Mouse (Mus musculus) midbrain, embryonic 14.5 days (tissue): ENCODE data around the gene Rest. TPM values are rescaled to one million over a fixed set of nuclear protein-coding genes. Genes with fewer than 3 reads are reported as not detected.

Experiments
- ATAC-seq: fragments of 200-750 bp; cut with Nextera tagmentation; 2 replicates; pipeline ENCODE4 v1.8.0; 2017; ENCODE audit warnings: moderate number of reproducible peaks, moderate library complexity; ENCODE audit not compliant: low FRiP score, low TSS enrichment
- DNase-seq: peaks from one replicate; pipeline ENCODE4 v3.0.0-alpha.2; 2015
- H3K27ac ChIP-seq: fragments of 300-500 bp; sonication (generic); replicated peaks from 2 replicates; pipeline ENCODE4 v1.5.1; 2014; ENCODE audit warnings: mild to moderate bottlenecking, low read depth, low read length, moderate library complexity
- H3K27me3 ChIP-seq: fragments of 300-500 bp; sonication (generic); 2 replicates; pipeline ENCODE4 v1.6.1; 2014; ENCODE audit warnings: low read length, control low read depth, mixed read lengths; ENCODE audit not compliant: control insufficient read depth, insufficient read depth
- H3K36me3 ChIP-seq: fragments of 300-500 bp; sonication (generic); 2 replicates; pipeline ENCODE4 v1.6.1; 2014; ENCODE audit warnings: low read length, control low read depth; ENCODE audit not compliant: control insufficient read depth, insufficient read depth
- H3K4me1 ChIP-seq: fragments of 300-500 bp; sonication (generic); 2 replicates; pipeline ENCODE4 v1.6.1; 2014; ENCODE audit warnings: mild to moderate bottlenecking, antibody characterized with exemption, low read length, control low read depth; ENCODE audit not compliant: control insufficient read depth, insufficient read depth
- H3K4me2 ChIP-seq: fragments of 300-500 bp; sonication (generic); 2 replicates; pipeline ENCODE4 v1.6.1; 2014; ENCODE audit warnings: mild to moderate bottlenecking, low read length, moderate library complexity
- H3K4me3 ChIP-seq: fragments of 300-500 bp; sonication (generic); replicated peaks from 2 replicates; pipeline ENCODE4 v1.5.1; 2014; ENCODE audit warnings: low read depth, low read length
- H3K9ac ChIP-seq: fragments of 300-500 bp; sonication (generic); replicated peaks from 2 replicates; pipeline ENCODE4 v1.6.1; 2014; ENCODE audit warnings: mild to moderate bottlenecking, low read length, moderate library complexity
- H3K9me3 ChIP-seq: fragments of 300-500 bp; sonication (generic); 2 replicates; pipeline ENCODE4 v1.6.1; 2016; ENCODE audit warnings: low read length, control low read depth, mixed read lengths; ENCODE audit not compliant: control insufficient read depth
- WGBS: fragments of 180-500 bp; shearing (Covaris S2); extraction: QIAGEN DNeasy Blood & Tissue Kit; methylation state at CpG from one replicate; pipeline ENCODE4 v1.1.7; 2014; 5-methylcytosine and 5-hydroxymethylcytosine counted together
- polyA plus RNA-seq: library from polyadenylated mRNA; unstranded; fragments of >200 nt; fragmentation: Nextera tagmentation; extraction: Ambion mirVana; gene quantifications from 2 replicates; pipeline ENCODE4 v1.2.1, GENCODE M21; 2014

The Rest gene
- polyA plus RNA-seq, 1 experiment from 2014 or later = 8.4 TPM

- WGBS = 27% methylated on average over 8 of the region's 8 CpGs
- H3K36me3 ChIP-seq = no peaks in the 10 kb centered on the region
- H3K4me3 ChIP-seq = no peak overlapping the region
- DNase-seq (peak; percentile 57), ATAC-seq (no peak)
- H3K4me1 ChIP-seq = peaks cover 4% of the 10 kb centered on the region; the same call in 1 of the 2 replicates
- H3K9ac ChIP-seq = no peak overlapping the region
- H3K9me3 ChIP-seq = no peaks in the 10 kb centered on the region
- H3K27me3 ChIP-seq = no peaks in the 10 kb centered on the region
- no peak overlapping the region for H3K4me2 ChIP-seq
- H3K27ac ChIP-seq = no peak overlapping the region
These were observed 20.8 kb upstream of the Rest start for GRCm38 (mm10) chr5:77244331-77244987.

GRCm38 (mm10) chr5:77245463-77245786 is 19.9 kb upstream of the Rest start:
- Histone ChIP-seq H3K9me3 (no peaks in the 10 kb centered on the region), H3K27me3 (no peaks in the 10 kb centered on the region), H3K4me1 (peaks cover 4% of the 10 kb centered on the region; the same call in 1 of the 2 replicates), H3K4me2 (peak overlapping the region; percentile 46), H3K9ac (no peak overlapping the region), H3K4me3 (no peak overlapping the region), H3K36me3 (no peaks in the 10 kb centered on the region), H3K27ac (0 out of 2 replicates have a peak overlapping the region, but pooled peaks have one; percentile 5)
- ATAC-seq = no peak
- 35% methylated on average over 7 of the region's 7 CpGs for WGBS
- no peak for DNase-seq

GRCm38 (mm10) chr5:77245787-77246671 is 19.3 kb upstream of the Rest start:
- H3K9ac ChIP-seq = no peak overlapping the region
- 21% methylated on average over 26 of the region's 26 CpGs for WGBS
- H3K4me2 ChIP-seq = peak overlapping the region; percentile 46
- DNase-seq (peak; percentile 62), ATAC-seq (peak; percentile 57; the same call in 1 of the 2 replicates)
- 0 out of 2 replicates have a peak overlapping the region, but pooled peaks have one; percentile 5 for H3K27ac ChIP-seq
- H3K36me3 ChIP-seq = no peaks in the 10 kb centered on the region
- H3K27me3 ChIP-seq = no peaks in the 10 kb centered on the region
- H3K9me3 ChIP-seq = no peaks in the 10 kb centered on the region
- H3K4me1 ChIP-seq = peaks cover 4% of the 10 kb centered on the region; the same call in 1 of the 2 replicates
- no peak overlapping the region for H3K4me3 ChIP-seq

- no peaks in the 10 kb centered on the region for H3K9me3 ChIP-seq
- H3K4me3 ChIP-seq = no peak overlapping the region
- H3K27me3 ChIP-seq = no peaks in the 10 kb centered on the region
- H3K4me1 ChIP-seq = peaks cover 4% of the 10 kb centered on the region; the same call in 1 of the 2 replicates
- 64% methylated on average over 9 of the region's 9 CpGs for WGBS
- no peak overlapping the region for H3K9ac ChIP-seq
- no peaks in the 10 kb centered on the region for H3K36me3 ChIP-seq
- H3K4me2 ChIP-seq = no peak overlapping the region
- no peak for DNase-seq
- H3K27ac ChIP-seq = no peak overlapping the region
- ATAC-seq = no peak
These were observed 15.2 kb upstream of the Rest start for GRCm38 (mm10) chr5:77250083-77250482.

- Histone ChIP-seq H3K4me3 (no peak overlapping the region), H3K27ac (no peak overlapping the region), H3K4me1 (no peaks in the 10 kb centered on the region), H3K9me3 (no peaks in the 10 kb centered on the region), H3K4me2 (no peak overlapping the region), H3K36me3 (no peaks in the 10 kb centered on the region), H3K27me3 (no peaks in the 10 kb centered on the region), H3K9ac (no peak overlapping the region)
- DNase-seq (no peak), ATAC-seq (no peak)
- 28% methylated on average over 5 of the region's 5 CpGs for WGBS
These were observed 13.6 kb upstream of the Rest start for GRCm38 (mm10) chr5:77251656-77252055.

GRCm38 (mm10) chr5:77252115-77252827 is 13.0 kb upstream of the Rest start:
- no peak overlapping the region for H3K4me3 ChIP-seq
- no peak overlapping the region for H3K27ac ChIP-seq
- no peaks in the 10 kb centered on the region for H3K36me3 ChIP-seq
- ATAC-seq = no peak
- DNase-seq = no peak
- 65% methylated on average over 8 of the region's 8 CpGs for WGBS
- no peaks in the 10 kb centered on the region for H3K27me3 ChIP-seq
- no peaks in the 10 kb centered on the region for H3K4me1 ChIP-seq
- no peak overlapping the region for H3K9ac ChIP-seq
- no peak overlapping the region for H3K4me2 ChIP-seq
- no peaks in the 10 kb centered on the region for H3K9me3 ChIP-seq

- Histone ChIP-seq H3K4me3 (no peak overlapping the region), H3K36me3 (no peaks in the 10 kb centered on the region), H3K9ac (no peak overlapping the region), H3K9me3 (no peaks in the 10 kb centered on the region), H3K27me3 (no peaks in the 10 kb centered on the region), H3K27ac (no peak overlapping the region), H3K4me2 (no peak overlapping the region), H3K4me1 (no peaks in the 10 kb centered on the region)
- ATAC-seq (no peak), DNase-seq (no peak)
- WGBS = 70% methylated on average over 1 of the region's 1 CpGs
These were observed 12.1 kb upstream of the Rest start for GRCm38 (mm10) chr5:77253154-77253553.

- H3K4me2 ChIP-seq = no peak overlapping the region
- no peak for DNase-seq
- no peak overlapping the region for H3K4me3 ChIP-seq
- H3K4me1 ChIP-seq = no peaks in the 10 kb centered on the region
- no peak overlapping the region for H3K27ac ChIP-seq
- no peaks in the 10 kb centered on the region for H3K27me3 ChIP-seq
- H3K9ac ChIP-seq = no peak overlapping the region
- no peaks in the 10 kb centered on the region for H3K36me3 ChIP-seq
- no peaks in the 10 kb centered on the region for H3K9me3 ChIP-seq
- no peak for ATAC-seq
- whole genome bisulfite sequencing = 71% methylated on average over 3 of the region's 3 CpGs
These were observed 10.9 kb upstream of the Rest start for GRCm38 (mm10) chr5:77254402-77254801.
